Mouse (Mus musculus): Measurements from ENCODE around the gene Mdfic. TPM values are rescaled to one million over a fixed set of nuclear protein-coding genes. Genes with fewer than 3 reads are reported as not detected.
A peak's percentile ranks its signal among the peaks of the same experiment; 100 is the strongest.

The Mdfic gene
- total RNA-seq, 2 experiments from 2014 or later = 51.5 to 56.2 TPM

DNA sequence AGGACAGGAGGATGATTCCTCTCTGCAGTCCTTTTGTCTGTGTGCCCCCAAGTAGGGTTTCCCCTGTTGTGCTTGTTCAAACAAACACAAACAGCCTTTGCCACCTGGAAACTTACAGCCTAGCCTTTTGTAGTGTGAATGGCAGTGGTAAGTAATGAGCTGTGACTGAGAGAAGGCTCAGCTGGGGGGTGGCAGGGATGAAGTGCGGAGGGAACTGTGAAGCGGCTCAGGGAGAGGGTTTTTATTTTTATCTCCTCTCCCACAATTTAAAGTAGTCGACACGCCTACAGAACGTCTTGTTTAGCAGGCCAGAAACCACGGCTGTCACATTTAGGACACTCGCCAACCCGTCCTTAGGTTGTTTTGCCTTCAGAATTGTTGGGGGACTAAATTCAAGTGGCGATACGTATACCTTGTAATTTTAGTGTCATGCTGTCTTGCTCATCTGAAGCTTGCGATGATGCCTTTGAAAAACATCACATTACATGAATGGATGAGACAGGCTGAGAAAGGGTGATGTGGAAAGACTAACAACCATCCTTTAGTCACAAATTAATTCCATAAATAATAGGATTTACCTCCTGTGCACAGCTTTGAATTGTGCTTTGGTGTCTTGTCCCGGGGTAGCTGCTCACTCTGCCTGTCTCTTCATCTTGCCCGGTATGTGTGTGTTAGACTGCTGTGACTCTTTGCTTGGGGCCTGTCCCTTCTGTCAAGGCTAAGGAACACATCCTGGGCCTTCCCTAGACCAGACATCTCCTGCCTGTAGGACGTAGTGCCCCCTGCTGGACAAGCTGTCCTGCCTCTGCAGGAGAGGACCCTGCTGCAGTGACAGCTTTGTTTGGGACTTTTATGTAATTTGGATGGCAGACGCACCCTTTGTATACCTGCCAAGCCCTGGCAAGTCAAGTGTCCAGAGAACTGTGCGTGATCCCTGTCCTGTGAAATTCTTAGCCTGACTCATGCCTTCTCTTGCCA lies 69.4 kb downstream of the Mdfic start:
- DNase-seq (ENCODE audit: low spot score in 2 of 2) = peak; percentile 43 to 62

DNA sequence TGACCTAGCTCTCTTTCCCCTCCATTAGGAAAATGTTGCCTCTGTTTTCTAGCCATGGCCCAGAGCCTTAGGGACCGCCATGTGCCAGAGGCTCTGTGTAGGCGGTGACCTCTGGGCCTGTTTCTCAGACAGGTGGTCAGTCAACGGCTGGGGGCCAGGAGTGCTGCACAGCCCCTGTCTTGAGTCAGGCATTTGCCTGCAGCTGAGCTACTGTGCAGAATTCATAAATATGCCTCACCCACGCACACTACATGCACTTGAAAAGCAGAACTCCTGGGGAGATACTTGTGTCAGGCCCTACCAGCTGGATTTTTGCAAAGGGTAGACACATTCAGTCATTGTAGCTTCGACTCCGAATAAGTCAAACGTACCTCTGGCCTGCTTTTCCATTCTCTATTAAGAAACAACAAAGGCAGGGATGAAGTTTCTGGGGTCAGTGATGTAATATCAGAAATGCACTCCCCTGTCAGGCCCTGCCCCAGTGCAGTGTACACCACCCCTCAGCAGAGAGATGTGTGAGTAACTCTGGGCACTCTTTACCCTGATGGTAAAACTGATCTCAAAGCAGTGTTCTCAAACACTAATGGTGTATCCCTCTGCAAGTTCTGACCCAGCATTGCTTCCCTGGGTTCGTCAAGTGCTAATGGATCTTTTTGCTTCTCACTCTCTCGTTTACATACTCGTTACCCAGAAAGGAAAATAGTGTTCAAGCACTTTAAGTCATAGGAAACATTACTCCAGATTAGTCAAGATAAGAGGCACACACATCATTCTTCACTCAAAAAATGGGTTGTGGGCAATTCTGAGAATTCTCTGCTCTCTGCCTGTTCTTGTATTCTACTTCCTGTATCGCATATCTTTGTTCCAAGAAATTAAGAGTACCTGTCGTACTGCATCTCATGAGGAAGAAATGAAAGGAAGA lies 72.5 kb downstream of the Mdfic start:
- DNase-seq (ENCODE audit: low spot score in 2 of 2) = no peak

DNA sequence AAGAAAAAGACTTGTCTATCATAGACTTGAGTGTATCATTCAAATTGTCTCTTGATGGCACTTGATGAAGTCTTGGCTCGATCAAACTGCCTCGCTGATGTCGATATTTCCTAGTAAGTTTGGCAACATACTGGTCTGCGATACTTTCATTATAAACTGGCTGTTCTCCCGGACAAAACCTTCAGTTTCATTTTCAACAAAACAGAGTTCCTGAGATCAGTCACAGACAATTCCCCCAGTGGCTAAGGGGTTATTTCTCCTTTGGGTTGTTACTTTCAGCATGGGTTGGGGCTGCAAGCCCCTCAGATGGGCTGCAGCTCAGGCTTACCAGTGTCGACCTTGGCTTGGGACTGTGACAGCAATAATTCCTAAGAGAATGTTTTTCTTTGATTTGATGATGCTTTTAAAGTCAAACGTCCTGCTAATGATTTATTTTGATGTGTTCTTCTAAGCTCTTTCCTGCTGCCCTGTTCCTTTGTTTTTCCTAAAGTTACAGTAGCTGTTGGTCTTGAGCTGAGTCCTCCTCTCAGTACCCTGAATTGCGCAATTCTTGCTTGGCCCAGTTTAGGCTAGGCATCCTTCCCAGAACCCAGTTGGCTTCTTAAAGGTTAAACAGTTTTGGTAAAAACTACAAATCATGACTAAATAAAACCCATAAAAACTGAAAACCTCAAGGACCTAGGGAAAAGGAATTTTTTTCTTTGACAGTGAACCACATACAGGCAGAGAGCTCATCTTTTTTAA lies 73.3 kb downstream of the Mdfic start:
- DNase-seq (ENCODE audit: low spot score in 2 of 2) = peak; percentile 8 to 20

DNA sequence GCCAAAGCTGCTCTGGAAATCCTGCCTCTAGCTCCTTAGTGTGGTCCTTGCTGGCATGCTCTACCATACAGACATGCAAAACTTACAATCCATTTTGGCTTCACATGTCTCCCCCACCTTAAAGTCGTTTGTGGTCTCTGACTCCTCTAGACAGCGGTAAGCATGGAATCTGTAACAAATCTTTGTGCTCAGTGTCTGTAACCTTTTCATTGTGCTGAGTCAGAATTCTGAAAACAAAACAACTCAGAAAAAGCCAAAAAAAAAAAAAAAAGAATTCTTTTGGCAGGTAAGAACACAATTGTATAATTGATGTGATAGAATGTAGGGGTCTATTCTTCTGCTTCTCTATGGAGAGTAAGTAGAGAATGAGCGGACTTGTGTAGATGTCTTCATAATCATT lies 74.3 kb downstream of the Mdfic start:
- no peak for DNase-seq (ENCODE audit: low spot score in 2 of 2)

DNA sequence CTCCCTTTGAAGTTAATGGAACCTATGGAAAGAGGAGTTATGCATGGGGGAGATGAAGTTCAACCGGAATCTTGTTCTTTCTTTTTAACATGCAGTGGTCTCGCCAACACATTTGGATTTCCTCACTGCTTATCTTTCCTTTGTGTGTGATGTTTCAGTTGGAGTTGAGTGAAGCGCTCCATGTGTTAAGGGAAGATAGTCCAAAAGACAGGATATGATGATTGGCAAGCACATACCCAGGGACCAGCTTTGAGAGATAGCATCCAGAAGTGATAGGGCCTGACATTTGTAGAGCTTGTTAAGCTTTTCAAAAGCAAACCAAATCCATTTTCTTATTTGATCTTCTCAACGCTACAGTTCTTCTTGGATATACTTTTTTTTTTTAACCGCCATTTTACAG lies 86.9 kb downstream of the Mdfic start:
- DNase-seq (ENCODE audit: low spot score in 2 of 2) = no peak

DNA sequence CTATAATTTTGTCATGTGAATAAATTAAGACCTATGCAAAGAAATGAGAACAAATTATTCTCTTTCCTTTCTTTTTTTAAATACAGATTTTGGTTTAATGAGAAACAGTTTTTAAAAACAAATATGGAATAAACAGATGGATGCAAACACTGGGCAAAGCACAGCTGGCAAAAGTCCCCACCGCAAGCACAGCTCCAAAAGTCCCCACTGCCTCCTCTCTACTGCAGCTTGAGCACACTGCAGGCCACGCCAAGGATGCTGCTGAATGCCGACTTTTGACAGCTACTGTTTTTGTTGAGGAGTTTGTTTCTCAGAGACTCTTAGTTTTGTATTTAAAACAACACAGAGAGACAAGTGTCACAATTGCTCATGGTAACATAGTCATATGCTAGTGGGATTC lies 104.8 kb downstream of the Mdfic start:
- DNase-seq (ENCODE audit: low spot score in 2 of 2) = no peak

DNA sequence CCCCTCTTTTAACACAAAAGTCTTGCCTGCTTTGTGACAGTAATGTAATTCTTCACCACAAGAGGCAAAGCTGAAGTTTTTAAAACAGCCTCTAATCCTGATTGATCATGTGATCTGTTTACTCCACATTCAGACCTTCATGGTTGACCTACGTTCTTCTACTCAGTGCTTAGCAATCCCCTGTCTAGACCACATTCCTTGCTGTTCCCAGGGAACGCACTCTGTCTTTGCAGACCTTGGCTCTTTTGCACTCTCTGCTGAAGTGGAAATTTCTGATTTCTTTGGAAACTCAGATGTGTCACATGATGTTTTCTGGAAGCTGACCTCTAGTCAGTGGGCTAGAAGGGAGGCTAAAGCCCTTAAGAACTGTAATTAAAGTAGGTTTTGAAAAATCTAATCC lies 109.4 kb downstream of the Mdfic start:
- no peak for DNase-seq (ENCODE audit: low spot score in 2 of 2)

DNA sequence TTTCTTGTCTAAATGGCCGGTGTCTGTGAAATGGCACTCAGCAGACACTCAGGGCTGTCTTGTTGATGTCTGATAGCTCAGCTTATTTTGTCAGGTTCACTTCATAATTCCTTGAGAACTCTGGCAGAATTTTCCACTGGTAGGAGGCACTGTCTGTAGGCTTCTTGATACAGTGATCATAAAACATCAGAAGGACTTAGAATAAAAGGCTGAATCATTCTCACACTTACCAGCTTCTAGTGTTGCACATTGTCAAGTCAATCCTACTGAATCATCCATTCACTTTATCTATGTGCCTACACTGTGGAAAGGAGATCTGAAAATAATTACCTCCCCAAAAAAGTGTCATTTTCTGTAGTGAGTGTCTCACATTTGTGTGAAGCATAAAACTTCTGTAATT lies 110.2 kb downstream of the Mdfic start:
- no peak for DNase-seq (ENCODE audit: low spot score in 2 of 2)

DNA sequence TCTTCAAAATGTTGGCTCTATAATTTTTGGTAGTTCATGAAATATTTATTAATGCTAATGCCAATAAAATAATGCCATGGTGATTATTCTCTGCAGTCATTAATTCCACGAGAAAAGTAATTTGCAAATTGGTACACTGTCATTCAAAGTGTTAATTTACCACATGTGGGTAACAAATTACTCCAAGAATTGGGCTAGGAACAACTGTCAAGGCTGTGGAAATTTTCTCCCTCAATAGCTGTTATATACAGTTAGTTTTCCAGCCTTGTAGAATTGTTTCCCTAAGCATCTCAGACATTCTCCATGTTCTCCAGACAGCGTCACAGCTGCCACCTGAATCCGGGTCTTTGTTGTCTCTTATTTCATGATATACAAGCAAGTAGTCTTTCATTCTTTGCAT lies 117.2 kb downstream of the Mdfic start:
- no peak for DNase-seq (ENCODE audit: low spot score in 2 of 2)

DNA sequence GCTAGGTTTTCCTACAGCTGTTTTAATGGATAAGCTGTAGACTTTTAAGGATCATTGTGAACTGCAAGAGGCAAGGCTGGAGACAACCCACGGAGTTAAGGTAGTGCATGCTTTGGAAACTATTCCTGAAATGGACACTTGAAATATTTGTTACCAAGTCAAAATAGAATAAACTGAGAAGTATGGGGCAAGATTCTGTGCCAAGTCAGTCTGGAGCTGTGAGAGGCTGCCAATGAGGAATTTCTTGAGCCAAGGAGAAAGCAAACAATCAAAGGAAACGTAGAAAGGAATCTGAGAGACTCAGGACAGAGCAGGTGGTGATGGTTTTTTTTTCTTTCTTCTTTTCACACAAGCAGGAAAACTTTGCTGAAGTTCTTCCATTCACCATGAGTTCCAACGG lies 119.4 kb downstream of the Mdfic start:
- DNase-seq (ENCODE audit: low spot score in 2 of 2) = no peak

DNA sequence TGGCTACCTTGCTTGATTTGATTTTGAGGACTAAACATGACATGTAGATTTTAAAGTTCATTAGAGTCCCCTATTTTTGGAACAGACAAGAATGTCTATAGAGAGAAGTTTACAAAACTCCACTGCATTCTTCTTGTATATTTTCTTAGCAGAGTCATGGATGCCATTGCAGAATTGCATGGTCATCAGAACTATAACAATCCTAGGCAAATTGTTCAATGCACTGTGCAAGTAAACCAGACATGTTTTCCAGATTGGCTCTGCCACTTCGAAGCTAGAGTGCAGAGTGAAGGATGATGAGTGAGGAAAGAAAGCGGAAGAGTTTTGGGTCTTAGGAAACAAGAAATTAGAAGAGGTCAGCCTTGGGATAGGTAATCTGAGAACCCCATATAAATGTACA lies 120.0 kb downstream of the Mdfic start:
- no peak for DNase-seq (ENCODE audit: low spot score in 2 of 2)

DNA sequence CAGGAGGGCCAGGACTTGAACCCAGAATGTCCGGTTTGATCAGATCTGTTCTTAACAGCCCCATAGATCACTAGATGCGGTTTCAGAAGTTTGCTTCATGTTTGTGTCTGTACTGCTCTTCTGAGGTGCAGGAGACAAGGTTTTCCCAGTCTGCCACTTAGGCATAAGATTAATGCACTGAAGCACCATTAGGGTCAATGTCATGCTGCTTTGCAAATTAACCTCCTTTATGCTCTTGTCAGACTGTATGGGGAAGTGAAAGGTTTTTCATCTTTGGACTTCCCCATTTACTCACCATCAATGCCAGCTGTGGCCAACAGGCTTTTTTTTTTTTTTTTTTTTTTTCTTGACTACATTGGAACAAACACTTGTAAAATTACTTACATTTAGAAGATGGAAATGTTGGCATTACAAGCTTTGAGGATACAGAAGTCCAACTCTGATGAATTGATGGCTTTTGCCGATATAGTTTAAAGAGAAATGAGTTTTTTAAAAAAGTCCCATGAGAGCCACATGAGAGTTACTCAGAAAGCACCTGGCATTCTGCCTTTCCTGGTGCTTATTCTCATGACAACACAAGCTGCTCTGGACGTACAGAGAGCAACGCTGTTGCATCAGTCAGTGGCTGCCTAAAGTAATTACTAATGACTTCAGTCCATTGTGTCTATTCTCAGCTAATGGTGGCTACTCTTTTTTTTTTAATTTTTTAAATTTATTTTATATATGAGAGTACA lies 121.2 kb downstream of the Mdfic start:
- DNase-seq (ENCODE audit: low spot score in 2 of 2) = no peak

DNA sequence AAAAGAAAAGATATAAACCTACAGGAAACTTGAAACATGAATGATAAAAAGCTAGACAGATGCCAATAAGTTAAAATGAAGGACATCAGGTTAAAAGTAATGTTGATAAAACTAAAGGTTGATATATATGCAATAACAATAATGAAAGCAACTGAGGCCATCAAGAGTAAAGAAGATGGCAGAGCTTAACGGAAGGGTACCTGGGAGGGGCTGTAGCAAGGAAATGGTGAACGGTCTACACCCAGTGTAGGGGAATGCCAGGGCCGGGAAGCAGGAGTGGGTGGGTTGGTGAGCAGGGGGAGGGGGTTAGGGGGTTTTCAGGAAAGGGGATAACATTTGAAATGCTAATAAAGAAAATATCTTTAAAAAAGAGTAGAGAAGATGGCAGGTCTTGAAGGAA lies 122.8 kb downstream of the Mdfic start:
- DNase-seq (ENCODE audit: low spot score in 2 of 2) = no peak

DNA sequence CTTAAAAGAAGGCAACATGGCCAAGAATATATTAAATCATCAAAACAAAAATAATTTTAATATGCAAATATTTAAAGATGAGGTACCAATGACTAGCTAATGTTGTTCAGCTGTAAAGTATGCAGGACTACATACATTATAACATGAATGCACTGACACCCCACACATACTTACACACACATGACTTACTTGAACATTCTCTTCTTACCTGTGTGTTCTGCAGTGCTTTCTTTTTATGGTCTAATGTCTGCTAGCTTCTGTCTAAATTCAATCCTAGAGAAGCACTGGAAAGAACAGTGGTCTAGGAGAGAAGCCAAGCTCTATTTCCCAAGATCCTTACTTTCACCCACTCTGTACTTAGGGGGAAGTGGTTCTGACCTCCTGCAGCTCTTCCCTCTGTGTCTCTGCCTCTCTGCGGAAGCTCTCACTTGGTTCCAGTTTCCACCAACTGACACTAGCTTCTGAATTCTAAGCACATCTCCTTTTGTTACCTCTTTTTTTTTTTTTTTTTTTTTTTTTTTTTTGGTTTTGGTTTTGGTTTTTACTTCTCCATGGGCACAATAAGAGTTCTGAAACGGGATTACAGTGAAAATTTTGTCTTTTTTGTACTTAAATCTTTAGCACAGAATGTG lies 125.4 kb downstream of the Mdfic start:
- DNase-seq (ENCODE audit: low spot score in 2 of 2) = no peak
